Mouse (Mus musculus) cerebellum, adult 9-11 months (tissue): ENCODE results near the gene 4930522H14Rik.

ENCODE experiments used
- DNase-seq: peaks from one replicate; pipeline ENCODE4 v3.0.0; 2022

The 4930522H14Rik gene

DNA sequence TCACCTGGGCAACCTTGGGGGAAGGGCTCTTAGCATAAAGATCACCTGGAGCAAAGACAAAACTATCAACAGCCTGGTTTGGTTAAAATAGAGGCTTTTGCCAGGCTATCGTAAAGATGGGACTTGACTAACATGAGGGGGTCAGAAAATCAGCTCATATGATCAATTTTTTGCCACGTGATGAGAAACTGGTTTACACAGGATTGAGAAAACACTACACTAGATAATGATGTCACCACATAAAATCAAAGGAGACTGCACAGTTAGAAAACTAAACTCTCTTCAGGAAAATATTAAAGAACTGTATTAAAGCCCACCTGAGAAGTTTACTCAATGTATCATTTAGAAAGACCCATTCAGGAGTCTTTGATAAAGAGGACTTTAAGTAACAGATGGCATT lies 56.0 kb downstream of the 4930522H14Rik start:
- DNase-seq, result peak; percentile 11

- DNase-seq, result no peak
Measured at GRCm38 (mm10) chr4:109472566-109472965, 58.5 kb downstream of the 4930522H14Rik start.

- DNase-seq, result no peak
Measured at GRCm38 (mm10) chr4:109471606-109472005, 59.5 kb downstream of the 4930522H14Rik start.

DNA sequence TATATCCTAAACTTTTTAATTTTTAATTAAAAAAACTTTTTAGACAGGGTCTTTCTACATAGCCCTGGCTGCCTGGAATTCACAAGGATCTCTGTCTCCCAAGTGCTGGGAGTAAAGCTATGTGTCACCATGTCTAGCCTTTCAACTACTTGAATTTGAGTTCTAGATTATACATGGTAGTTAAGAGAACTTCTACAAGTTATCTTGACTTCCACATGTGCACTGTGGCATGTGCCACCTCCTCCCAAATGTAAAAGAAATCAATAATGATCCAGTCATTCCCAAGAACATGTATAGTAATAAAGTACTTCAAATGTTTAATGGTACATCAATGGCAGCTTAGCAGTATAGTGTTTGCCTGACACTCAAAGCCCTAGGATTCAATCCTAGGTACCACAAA lies 63.4 kb downstream of the 4930522H14Rik start:
- no peak for DNase-seq

GRCm38 (mm10) chr4:109463892-109464291 lies 67.2 kb downstream of the 4930522H14Rik start:
- DNase-seq, result no peak

GRCm38 (mm10) chr4:109460421-109461179 lies 70.5 kb downstream of the 4930522H14Rik start:
- no peak for DNase-seq

DNA sequence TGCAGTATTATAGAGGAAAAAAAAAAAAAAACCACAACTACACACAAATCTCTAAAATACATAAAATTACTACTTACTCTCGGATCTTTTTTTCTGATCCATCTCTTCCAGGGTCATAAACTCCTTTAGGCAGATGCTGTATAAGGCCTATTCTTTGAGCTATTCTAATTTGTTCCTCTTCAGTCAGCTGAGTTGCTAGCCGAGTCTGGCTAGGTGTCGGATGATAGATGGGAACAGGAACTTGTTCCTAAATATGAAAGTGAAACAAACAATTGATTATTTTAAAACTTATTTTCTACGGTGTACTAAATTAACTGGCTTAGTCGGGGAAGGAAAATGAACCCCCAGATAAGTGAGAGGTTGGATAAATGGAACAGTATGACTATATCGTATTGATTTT lies 74.3 kb downstream of the 4930522H14Rik start:
- DNase-seq, result no peak
